Mouse (Mus musculus) urinary bladder, postnatal 10 days (tissue): ENCODE results near the gene Fbxl3.

Experiments used
- DNase-seq: peaks from one replicate; pipeline ENCODE4 v3.0.0; 2022; ENCODE audit warnings: low spot score

The Fbxl3 gene

GRCm38 (mm10) chr14:103099238-103099933 lies at the start of gene Fbxl3:
Gene Fbxl3 (minus strand): TSS chr14:103099566.
- DNase-seq = peak; percentile 72

GRCm38 (mm10) chr14:103131991-103132390 lies 32.6 kb upstream of the Fbxl3 start:
- DNase-seq = no peak

- no peak for DNase-seq
Measured at GRCm38 (mm10) chr14:103125756-103126155, 26.4 kb upstream of the Fbxl3 start.

DNA sequence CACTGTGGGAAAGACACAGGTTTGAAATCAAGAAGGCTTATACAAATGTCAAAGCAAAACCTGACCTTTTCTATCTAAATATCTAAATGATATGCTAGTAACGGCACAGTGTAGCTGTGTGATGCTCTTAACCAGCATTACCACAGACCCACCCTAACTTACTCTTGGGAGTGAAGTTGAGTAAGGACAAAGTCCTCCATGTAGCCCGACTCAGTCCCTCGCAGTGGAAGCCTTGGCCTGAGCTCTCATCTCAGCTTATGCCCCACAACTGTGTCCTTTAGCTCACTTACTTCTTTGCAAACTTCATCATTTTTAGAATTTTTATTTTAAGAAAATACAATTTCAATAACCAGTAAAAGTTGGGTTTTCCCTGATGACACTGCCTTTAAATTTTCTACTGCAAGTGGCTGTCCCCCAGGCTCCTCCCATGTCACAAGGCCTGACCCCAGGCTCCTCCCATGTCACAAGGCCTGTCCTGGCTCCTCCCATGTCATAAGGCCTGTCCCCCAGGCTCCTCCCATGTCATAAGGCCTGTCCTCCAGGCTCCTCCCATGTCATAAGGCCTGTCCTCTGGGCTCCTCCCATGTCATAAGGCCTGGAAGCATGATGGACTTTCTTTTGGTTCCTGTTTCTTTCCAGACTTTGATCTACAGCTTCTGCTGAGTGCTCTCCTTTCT lies 15.8 kb upstream of the Fbxl3 start:
- DNase-seq = no peak

- DNase-seq = no peak
Measured at GRCm38 (mm10) chr14:103112606-103113363, 13.4 kb upstream of the Fbxl3 start.

- DNase-seq = no peak
Measured at GRCm38 (mm10) chr14:103109971-103110370, 10.6 kb upstream of the Fbxl3 start.

DNA sequence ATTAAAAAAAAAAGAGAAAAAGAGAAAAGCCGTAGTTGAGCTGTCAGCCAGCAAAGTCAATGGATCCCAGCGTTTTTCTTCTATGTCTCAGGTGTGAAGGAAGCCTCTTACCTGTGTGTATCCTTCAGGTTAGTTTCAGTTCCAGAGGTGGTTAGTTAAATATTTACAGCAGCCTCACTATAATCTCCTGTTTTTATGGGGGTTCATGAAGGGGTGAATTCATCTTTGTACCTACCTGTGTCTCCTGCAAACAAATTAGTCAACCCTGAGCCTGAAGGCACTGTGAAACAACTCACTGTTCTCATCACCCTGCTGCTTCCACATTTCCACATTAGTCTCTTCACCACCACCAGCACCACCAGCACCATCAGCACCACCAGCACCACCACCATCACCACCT lies 6.9 kb upstream of the Fbxl3 start:
- no peak for DNase-seq

DNA sequence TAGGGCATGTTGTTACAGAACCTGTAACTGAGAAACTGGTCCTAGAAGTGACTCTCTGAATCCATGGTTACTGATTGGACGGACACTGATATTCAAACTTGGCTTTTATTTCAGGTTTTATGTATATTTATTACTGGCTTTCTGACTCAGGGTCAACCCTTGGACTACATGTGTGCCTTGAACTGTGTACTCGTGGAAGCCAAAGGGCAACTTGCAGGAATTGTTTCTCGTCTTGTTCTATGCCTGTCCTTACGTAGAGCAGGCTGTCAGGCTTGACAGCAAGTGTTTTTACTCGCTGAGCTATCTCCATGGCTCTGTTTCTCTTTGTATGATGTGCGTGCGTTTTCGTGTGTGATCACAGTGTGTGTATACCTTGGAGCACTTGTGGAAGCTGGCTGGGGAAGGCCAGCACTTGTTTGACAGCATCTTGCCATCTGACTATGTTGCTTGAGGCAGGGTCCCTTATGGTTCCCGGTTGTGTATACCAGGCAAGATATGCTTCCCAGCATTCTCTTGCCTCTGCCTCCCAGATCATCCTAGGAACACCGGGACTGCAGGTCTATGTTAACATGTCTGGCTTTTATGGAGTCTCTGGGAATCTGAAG lies 3.5 kb upstream of the Fbxl3 start:
- no peak for DNase-seq

- no peak for DNase-seq
Measured at GRCm38 (mm10) chr14:103102246-103102645, 2.9 kb upstream of the Fbxl3 start.

- no peak for DNase-seq
Measured at GRCm38 (mm10) chr14:103101171-103101570, 1.8 kb upstream of the Fbxl3 start.

DNA sequence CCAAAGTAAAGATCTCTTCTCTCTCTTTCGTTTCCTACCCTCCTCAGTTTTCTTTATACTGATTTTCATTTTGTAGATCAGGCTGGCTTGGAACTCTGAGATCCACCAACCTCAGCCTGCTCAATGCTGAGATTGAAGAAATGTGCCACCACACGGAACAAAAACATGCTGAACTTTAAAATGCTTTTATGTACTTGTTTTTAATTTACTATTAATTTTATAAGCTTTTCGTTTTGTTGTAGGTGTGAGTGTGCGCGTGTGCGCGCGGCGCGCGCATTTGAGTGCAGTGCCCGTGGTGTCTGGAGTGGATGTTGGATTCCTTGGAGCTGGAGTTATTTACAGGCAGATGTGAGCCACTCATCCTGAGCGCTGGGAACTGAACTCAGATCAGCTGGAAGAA lies 930 bp upstream of the Fbxl3 start:
- no peak for DNase-seq

GRCm38 (mm10) chr14:103098587-103099235 lies 655 bp downstream of the Fbxl3 start:
- DNase-seq = peak; percentile 55

DNA sequence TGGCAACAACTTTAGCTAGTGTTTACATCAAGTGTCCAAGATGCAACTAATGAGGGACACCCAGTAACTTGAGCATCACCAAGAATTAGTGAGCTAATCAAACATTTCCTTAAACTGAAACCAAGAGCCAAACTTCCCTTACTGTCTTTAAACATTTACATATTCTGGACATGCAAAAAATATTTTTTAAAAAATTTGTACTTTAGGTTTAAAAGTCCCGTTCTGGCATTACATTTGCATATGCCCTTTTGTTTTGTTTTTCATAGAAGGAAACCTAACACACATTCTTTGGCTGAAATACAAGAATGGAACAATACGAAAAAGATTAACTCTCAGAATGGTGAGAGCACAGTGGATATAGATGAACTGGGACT lies 1.2 kb downstream of the Fbxl3 start:
- no peak for DNase-seq

DNA sequence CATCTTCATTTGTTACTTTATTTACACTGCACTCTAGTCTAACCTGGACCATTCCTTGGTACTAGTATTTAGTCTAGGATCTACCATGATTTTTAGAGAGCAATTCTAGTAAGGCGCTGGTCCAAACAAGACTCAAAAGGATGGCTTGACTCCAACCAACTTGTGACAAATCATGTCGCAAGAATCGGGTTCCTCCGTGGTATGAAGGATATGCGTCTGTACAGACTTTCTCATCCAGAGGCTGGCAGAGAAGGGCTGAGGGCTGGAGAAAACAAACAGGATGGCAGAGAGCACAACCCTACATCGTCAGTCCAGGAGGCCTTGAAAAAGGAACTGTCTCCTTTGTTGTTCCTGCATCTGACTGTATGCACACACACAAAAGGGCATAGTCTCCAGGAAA lies 2.7 kb downstream of the Fbxl3 start:
- DNase-seq = no peak

- DNase-seq = no peak
Measured at GRCm38 (mm10) chr14:103095826-103096225, 3.5 kb downstream of the Fbxl3 start.

GRCm38 (mm10) chr14:103095036-103095435 lies 4.3 kb downstream of the Fbxl3 start:
- no peak for DNase-seq

DNA sequence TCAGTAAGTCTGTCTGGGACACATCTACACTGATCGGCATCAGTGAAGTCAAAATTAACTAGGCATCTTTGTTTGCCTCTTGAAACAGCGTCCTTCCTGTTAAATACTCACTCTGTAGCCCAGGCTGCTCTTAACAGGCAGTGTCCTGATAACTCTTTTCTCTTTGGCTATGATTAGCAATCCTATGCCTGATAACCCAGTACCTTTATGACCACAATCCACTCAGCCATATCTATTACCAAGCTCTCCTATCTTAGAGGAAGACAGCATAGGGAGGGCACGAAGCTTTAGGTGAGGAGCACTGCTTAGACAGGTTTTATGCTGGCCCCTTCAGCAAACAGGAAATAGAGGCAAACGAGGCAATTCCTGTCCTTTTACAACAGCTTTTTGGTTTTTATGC lies 5.7 kb downstream of the Fbxl3 start:
- no peak for DNase-seq

- DNase-seq = no peak
Measured at GRCm38 (mm10) chr14:103093236-103093635, 6.1 kb downstream of the Fbxl3 start.

- no peak for DNase-seq
Measured at GRCm38 (mm10) chr14:103088624-103089023, 10.7 kb downstream of the Fbxl3 start.

- DNase-seq = no peak
Measured at GRCm38 (mm10) chr14:103087846-103088245, 11.5 kb downstream of the Fbxl3 start.

DNA sequence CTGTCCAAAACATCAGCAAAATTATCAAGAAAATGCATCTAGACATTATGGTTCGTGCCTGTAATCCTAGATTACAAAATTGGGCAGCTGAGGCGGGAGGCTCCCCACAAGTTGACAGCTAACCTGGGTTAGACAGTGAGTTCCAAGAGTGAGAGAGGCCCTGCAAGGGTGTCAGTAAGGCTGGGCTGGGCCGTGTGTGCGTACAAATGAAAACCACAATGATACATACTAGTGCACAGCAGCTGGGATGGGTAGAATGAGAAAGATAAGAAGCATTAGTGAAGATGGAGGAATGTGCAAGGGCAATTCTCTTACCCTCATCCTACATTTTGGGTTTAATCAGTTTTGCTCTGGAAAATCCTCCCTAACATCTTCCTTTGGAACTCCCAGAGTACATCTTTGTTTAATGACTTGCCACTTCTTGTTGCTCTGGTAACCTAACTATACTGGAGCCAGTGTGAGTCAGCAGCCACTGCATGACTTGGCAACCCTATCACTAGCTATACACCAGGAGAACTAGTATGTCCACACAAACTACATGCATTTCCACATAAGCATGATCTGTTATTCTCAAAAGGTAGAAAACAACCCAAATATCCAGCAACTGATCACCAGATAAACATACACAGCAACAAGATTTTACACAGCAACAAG lies 12.6 kb downstream of the Fbxl3 start:
- no peak for DNase-seq
